Mouse (Mus musculus): ENCODE results near the gene Hoxb3.

GRCm38 (mm10) chr11:96298895-96299667 lies 24.0 kb upstream of the Hoxb3 start:
- TF ChIP-seq CTCF (IDR thresholded peaks at IDR 0.05; ENCODE audit: extremely low read depth, insufficient read depth, low read length) (no peak), POLR2A (IDR thresholded peaks at IDR 0.05; ENCODE audit: extremely low read depth, insufficient read depth, low read length) (no peak)
